Mouse (Mus musculus): ENCODE data around the gene Arl16. TPM values are rescaled to one million over a fixed set of nuclear protein-coding genes. Genes with fewer than 3 reads are reported as not detected.

Gene Arl16
- total and polyA plus RNA-seq, 2 experiments from 2014 or later, result 67.2 to 73.0 TPM

- H3K36me3 ChIP-seq (ENCODE audit: insufficient read depth, low read length), result peaks cover 20% of the 10 kb centered on the region; the same call in 1 of the 2 replicates
- ATAC-seq (no peak), DNase-seq (ENCODE audit: low spot score) (no peak)
- H3K9me3 ChIP-seq (ENCODE audit: low read length), result no peaks in the 10 kb centered on the region
- H3K27ac ChIP-seq, result peak overlapping the region; percentile 83; the same call in 1 of the 2 replicates
- no peak for TF ChIP-seq CTCF (IDR thresholded peaks at IDR 0.05; ENCODE audit: low read depth)
- H3K27me3 ChIP-seq (ENCODE audit: insufficient read depth, low read length), result no peaks in the 10 kb centered on the region
- H3K9ac ChIP-seq (replicated peaks; ENCODE audit: low read length), result peak overlapping the region; percentile 96
- peaks cover 10% of the 10 kb centered on the region for H3K4me1 ChIP-seq (ENCODE audit: insufficient read depth, low read length)
- WGBS, result 23% methylated on average over 12 of the region's 12 CpGs
- peak overlapping the region; percentile 75 for H3K4me2 ChIP-seq (ENCODE audit: low read depth, low read length)
- H3K4me3 ChIP-seq (ENCODE audit: low read length), result peak overlapping the region; percentile 98
Observed at GRCm38 (mm10) chr11:120437857-120438385, 29.5 kb downstream of the Arl16 start.

GRCm38 (mm10) chr11:120437152-120437856 lies 30.1 kb downstream of the Arl16 start, which contains the start of gene Nploc4:
Gene Nploc4 (minus strand): TSS chr11:120437708.
- Histone ChIP-seq H3K4me3 (ENCODE audit: low read length) (peak within 1 kb of the TSS; percentile 98), H3K9ac (replicated peaks; ENCODE audit: low read length) (peak within 1 kb of the TSS; percentile 96), H3K4me1 (ENCODE audit: insufficient read depth, low read length) (peaks cover 10% of the 10 kb centered on the region), H3K27ac (peak within 1 kb of the TSS; percentile 83), H3K9me3 (ENCODE audit: low read length) (no peaks in the 10 kb centered on the region), H3K27me3 (ENCODE audit: insufficient read depth, low read length) (no peaks in the 10 kb centered on the region), H3K4me2 (ENCODE audit: low read depth, low read length) (peak within 1 kb of the TSS; percentile 75), H3K36me3 (ENCODE audit: insufficient read depth, low read length) (peaks cover 26% of the 10 kb centered on the region)
- TF ChIP-seq CTCF (IDR thresholded peaks at IDR 0.05; ENCODE audit: low read depth), result no peak
- DNase-seq (ENCODE audit: low spot score) (peak; percentile 94), ATAC-seq (peak; percentile 92)
- 1% methylated on average over 71 of the region's 77 CpGs for WGBS

GRCm38 (mm10) chr11:120426727-120427126 lies 40.7 kb downstream of the Arl16 start:
- no peak for ATAC-seq
- no peak overlapping the region for H3K27ac ChIP-seq
- H3K27me3 ChIP-seq (ENCODE audit: insufficient read depth, low read length), result no peaks in the 10 kb centered on the region
- no peak overlapping the region for H3K4me2 ChIP-seq (ENCODE audit: low read depth, low read length)
- H3K9me3 ChIP-seq (ENCODE audit: low read length), result no peaks in the 10 kb centered on the region
- H3K4me3 ChIP-seq (ENCODE audit: low read length), result no peak overlapping the region
- no peaks in the 10 kb centered on the region for H3K4me1 ChIP-seq (ENCODE audit: insufficient read depth, low read length)
- TF ChIP-seq CTCF (IDR thresholded peaks at IDR 0.05; ENCODE audit: low read depth), result no peak
- no peak overlapping the region for H3K9ac ChIP-seq (replicated peaks; ENCODE audit: low read length)
- no peak for DNase-seq (ENCODE audit: low spot score)
- WGBS, result 91% methylated on average over 3 of the region's 3 CpGs
- peaks cover 46% of the 10 kb centered on the region for H3K36me3 ChIP-seq (ENCODE audit: insufficient read depth, low read length)

GRCm38 (mm10) chr11:120423569-120424295 lies 43.7 kb downstream of the Arl16 start:
- peak; percentile 77 for TF ChIP-seq CTCF (IDR thresholded peaks at IDR 0.05; ENCODE audit: low read depth)
- Histone ChIP-seq H3K4me3 (ENCODE audit: low read length) (no peak overlapping the region), H3K36me3 (ENCODE audit: insufficient read depth, low read length) (peaks cover 53% of the 10 kb centered on the region), H3K9me3 (ENCODE audit: low read length) (no peaks in the 10 kb centered on the region), H3K27ac (no peak overlapping the region), H3K9ac (replicated peaks; ENCODE audit: low read length) (no peak overlapping the region), H3K4me2 (ENCODE audit: low read depth, low read length) (no peak overlapping the region), H3K27me3 (ENCODE audit: insufficient read depth, low read length) (no peaks in the 10 kb centered on the region), H3K4me1 (ENCODE audit: insufficient read depth, low read length) (no peaks in the 10 kb centered on the region)
- DNase-seq (ENCODE audit: low spot score), result peak; percentile 82
- ATAC-seq, result no peak
- WGBS, result 65% methylated on average over 9 of the region's 9 CpGs

GRCm38 (mm10) chr11:120422651-120423568 lies 44.5 kb downstream of the Arl16 start:
- no peak for TF ChIP-seq CTCF (IDR thresholded peaks at IDR 0.05; ENCODE audit: low read depth)
- Histone ChIP-seq H3K27me3 (ENCODE audit: insufficient read depth, low read length) (no peaks in the 10 kb centered on the region), H3K36me3 (ENCODE audit: insufficient read depth, low read length) (peaks cover 53% of the 10 kb centered on the region), H3K9ac (replicated peaks; ENCODE audit: low read length) (no peak overlapping the region), H3K9me3 (ENCODE audit: low read length) (no peaks in the 10 kb centered on the region), H3K27ac (no peak overlapping the region), H3K4me3 (ENCODE audit: low read length) (no peak overlapping the region), H3K4me1 (ENCODE audit: insufficient read depth, low read length) (no peaks in the 10 kb centered on the region), H3K4me2 (ENCODE audit: low read depth, low read length) (no peak overlapping the region)
- DNase-seq (ENCODE audit: low spot score) (no peak), ATAC-seq (no peak)
- whole genome bisulfite sequencing, result 92% methylated on average over 13 of the region's 13 CpGs

GRCm38 (mm10) chr11:120418592-120418991 lies 48.8 kb downstream of the Arl16 start:
- Histone ChIP-seq H3K27ac (no peak overlapping the region), H3K4me3 (ENCODE audit: low read length) (no peak overlapping the region), H3K36me3 (ENCODE audit: insufficient read depth, low read length) (peaks cover 58% of the 10 kb centered on the region), H3K4me1 (ENCODE audit: insufficient read depth, low read length) (no peaks in the 10 kb centered on the region), H3K27me3 (ENCODE audit: insufficient read depth, low read length) (no peaks in the 10 kb centered on the region), H3K4me2 (ENCODE audit: low read depth, low read length) (no peak overlapping the region), H3K9me3 (ENCODE audit: low read length) (no peaks in the 10 kb centered on the region), H3K9ac (replicated peaks; ENCODE audit: low read length) (no peak overlapping the region)
- WGBS, result 92% methylated on average over 1 of the region's 1 CpGs
- TF ChIP-seq CTCF (IDR thresholded peaks at IDR 0.05; ENCODE audit: low read depth), result no peak
- DNase-seq (ENCODE audit: low spot score) (no peak), ATAC-seq (no peak)

Measured in hindbrain, postnatal 0 days (tissue).